Comparison of ENCODE assay signal across 20 mouse cellular contexts in the genomic region with DNA sequence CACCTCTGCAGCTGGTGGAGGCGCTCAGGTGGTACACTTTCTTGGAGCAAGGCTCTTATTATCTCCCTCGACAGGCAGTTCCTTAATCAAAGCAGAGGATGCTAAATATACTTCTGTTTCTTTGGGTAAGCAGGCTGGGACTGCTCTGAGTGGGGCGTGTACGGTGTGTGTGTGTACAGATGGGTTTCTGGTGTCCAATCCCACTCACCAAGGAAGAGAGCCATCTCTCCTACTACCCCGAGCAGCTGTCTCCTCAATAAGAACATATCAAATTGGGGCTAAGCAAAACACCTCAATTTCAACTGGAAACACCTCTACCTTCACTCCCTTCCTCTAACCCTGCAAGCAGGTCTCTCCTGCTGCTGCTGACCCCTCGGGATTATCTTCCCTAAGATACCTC.
DNase-seq lines count a peak whose midpoint lies in the region; ATAC-seq and TF ChIP-seq lines count a peak whose summit lies in the region.
"Had no signal": no experiment of that assay in that cellular context is flagged by ENCODE, and none has a peak within 500 bp of the region (broad histone marks: within the 10 kb centered on the region; RNA-seq: fewer than 3 reads in every experiment).

No protein-coding gene starts in this region.

- no peak for TF ChIP-seq CTCF in heart, adult 2 months (IDR thresholded peaks at IDR 0.05)
- no peak for TF ChIP-seq CTCF in cerebellum, adult 2 months (IDR thresholded peaks at IDR 0.05; ENCODE audit: borderline replicate concordance, insufficient read depth, low read depth, low read length)

- H3K27me3 ChIP-seq in heart, adult 2 months (ENCODE audit: control insufficient read depth, insufficient read depth, low read length) = no peaks in the 10 kb centered on the region
- H3K27me3 ChIP-seq in midbrain, embryonic 10.5 days (ENCODE audit: low read depth, poor library complexity, severe bottlenecking) = peaks cover 7% of the 10 kb centered on the region; the same call in 1 of the 2 replicates
- no peaks in the 10 kb centered on the region for H3K27me3 ChIP-seq in midbrain, embryonic 15.5 days (replicated peaks)
- H3K27me3 ChIP-seq in hindbrain, embryonic 13.5 days = peaks cover 38% of the 10 kb centered on the region
- no peaks in the 10 kb centered on the region for H3K27me3 ChIP-seq in cerebellum, adult 2 months (ENCODE audit: control insufficient read depth, insufficient read depth, low read length)
- H3K27me3 ChIP-seq: lung, embryonic 15.5 days had no signal

- no peaks in the 10 kb centered on the region for H3K9me3 ChIP-seq in midbrain, embryonic 10.5 days (replicated peaks)
- no peaks in the 10 kb centered on the region for H3K9me3 ChIP-seq in midbrain, embryonic 15.5 days
- no peaks in the 10 kb centered on the region for H3K9me3 ChIP-seq in hindbrain, embryonic 13.5 days
- H3K9me3 ChIP-seq: limb, embryonic 12.5 days; liver, embryonic 13.5 days; lung, embryonic 15.5 days had no signal

- TF ChIP-seq EP300 in heart, adult 2 months (IDR thresholded peaks at IDR 0.05; ENCODE audit: insufficient read depth, low read depth, low read length) = no peak

- H3K4me3 ChIP-seq in heart, adult 2 months = no peak overlapping the region
- no peak overlapping the region; the same call in 1 of the 2 replicates for H3K4me3 ChIP-seq in midbrain, embryonic 10.5 days
- no peak overlapping the region for H3K4me3 ChIP-seq in midbrain, embryonic 15.5 days
- no peak overlapping the region for H3K4me3 ChIP-seq in hindbrain, embryonic 13.5 days
- no peak overlapping the region for H3K4me3 ChIP-seq in cerebellum, adult 2 months (replicated peaks; ENCODE audit: insufficient read depth, low read depth, low read length)
- H3K4me3 ChIP-seq: limb, embryonic 12.5 days; liver, embryonic 13.5 days; lung, embryonic 15.5 days; myocyte had no signal

- no peaks in the 10 kb centered on the region for H3K79me2 ChIP-seq in heart, adult 2 months (replicated peaks; ENCODE audit: control insufficient read depth, insufficient read depth, low read length)

- no peak for ATAC-seq in midbrain, embryonic 15.5 days (replicated peaks)
- ATAC-seq in hindbrain, embryonic 13.5 days (ENCODE audit: low FRiP score) = no peak
- no peak for ATAC-seq in erythroblast, adult 5-6 weeks (replicated peaks; ENCODE audit: low FRiP score, poor library complexity, severe bottlenecking)
- ATAC-seq: forebrain, embryonic 14.5 days had no signal

- peak overlapping the region; percentile 85 for H3K27ac ChIP-seq in heart, adult 2 months
- H3K27ac ChIP-seq in midbrain, embryonic 10.5 days (replicated peaks) = peak overlapping the region; percentile 88
- no peak overlapping the region for H3K27ac ChIP-seq in midbrain, embryonic 15.5 days
- H3K27ac ChIP-seq in hindbrain, embryonic 13.5 days = peak overlapping the region; percentile 61
- no peak overlapping the region for H3K27ac ChIP-seq in cerebellum, adult 2 months (ENCODE audit: insufficient read depth, low read length)
- H3K27ac ChIP-seq: liver, embryonic 13.5 days had no signal

- H3K4me1 ChIP-seq in heart, adult 2 months (ENCODE audit: control insufficient read depth, insufficient read depth, low read length) = peaks cover 28% of the 10 kb centered on the region
- peaks cover 87% of the 10 kb centered on the region for H3K4me1 ChIP-seq in midbrain, embryonic 10.5 days
- peaks cover 48% of the 10 kb centered on the region for H3K4me1 ChIP-seq in midbrain, embryonic 15.5 days
- H3K4me1 ChIP-seq in hindbrain, embryonic 13.5 days (replicated peaks) = peaks cover 60% of the 10 kb centered on the region
- H3K4me1 ChIP-seq in cerebellum, adult 2 months (ENCODE audit: control insufficient read depth, insufficient read depth, low read length) = no peaks in the 10 kb centered on the region
- H3K4me1 ChIP-seq: liver, embryonic 13.5 days had no signal

- intact Hi-C loops in heart, adult 2 months (cut with DNase I) = loop anchor here (2.0 kb wide), 1 partner anchor 18 kb away; no protein-coding TSS in a partner anchor

- no peak for TF ChIP-seq POLR2A in heart, adult 2 months (IDR thresholded peaks at IDR 0.05; ENCODE audit: insufficient read depth, low read depth, low read length)
- TF ChIP-seq POLR2A in cerebellum, adult 2 months (IDR thresholded peaks at IDR 0.05; ENCODE audit: borderline replicate concordance, insufficient read depth, low read length) = no peak

- 0 out of 2 replicates have a peak overlapping the region, but pooled peaks have one; percentile 0 for H3K9ac ChIP-seq in heart, adult 2 months (ENCODE audit: low read depth, low read length)
- no peak overlapping the region for H3K9ac ChIP-seq in midbrain, embryonic 15.5 days
- peak overlapping the region; percentile 35; the same call in 1 of the 2 replicates for H3K9ac ChIP-seq in hindbrain, embryonic 13.5 days
- H3K9ac ChIP-seq: limb, embryonic 12.5 days; liver, embryonic 13.5 days; lung, embryonic 15.5 days had no signal

- WGBS in heart, adult 2 months = 67% methylated on average over 6 of the region's 6 CpGs
- WGBS in midbrain, embryonic 10.5 days = 66% methylated on average over 6 of the region's 6 CpGs
- 60% methylated on average over 6 of the region's 6 CpGs for WGBS in midbrain, embryonic 15.5 days
- 68% methylated on average over 6 of the region's 6 CpGs for WGBS in hindbrain, embryonic 13.5 days
- WGBS in cerebellum, adult 2 months = 82% methylated on average over 6 of the region's 6 CpGs

- no peak for DNase-seq in heart, adult 2 months
- DNase-seq in heart, adult 18-20 months = no peak
- DNase-seq in midbrain, embryonic 10.5 days (ENCODE audit: low spot score) = no peak
- peak; percentile 75 for DNase-seq in brain, adult 2 months (ENCODE audit: low read depth, low spot score)
- no peak for DNase-seq in cerebellum, adult 2 months
- DNase-seq: adrenal gland, postnatal 25 days; cerebellum, adult 9-10 months; kidney, adult 8-10 months; kidney, postnatal 36 days; layer of hippocampus, postnatal 36 days; liver, embryonic 13.5 days; retina, postnatal 1 day; thymus, postnatal 14 days had no signal

- H3K36me3 ChIP-seq in heart, adult 2 months (ENCODE audit: control insufficient read depth, insufficient read depth, low read length) = peaks cover 12% of the 10 kb centered on the region
- peaks cover 16% of the 10 kb centered on the region for H3K36me3 ChIP-seq in midbrain, embryonic 10.5 days
- H3K36me3 ChIP-seq in midbrain, embryonic 15.5 days (replicated peaks) = no peaks in the 10 kb centered on the region
- no peaks in the 10 kb centered on the region for H3K36me3 ChIP-seq in hindbrain, embryonic 13.5 days
- H3K36me3 ChIP-seq: limb, embryonic 12.5 days; liver, embryonic 13.5 days; lung, embryonic 15.5 days had no signal

- H3K4me2 ChIP-seq in midbrain, embryonic 15.5 days = no peak overlapping the region
- H3K4me2 ChIP-seq in hindbrain, embryonic 13.5 days = no peak overlapping the region
- H3K4me2 ChIP-seq: limb, embryonic 12.5 days; liver, embryonic 13.5 days; lung, embryonic 15.5 days had no signal

Comparison
In these comparisons a context has a peak if more than half of its experiments do, and no peak if none do; other contexts are left out.
1. H3K27ac ChIP-seq: peak in heart, adult 2 months (single experiment), midbrain, embryonic 10.5 days (single experiment) and hindbrain, embryonic 13.5 days (single experiment); none in midbrain, embryonic 15.5 days (single experiment) and cerebellum, adult 2 months (single experiment).